Mouse (Mus musculus) spleen, adult 12 weeks (tissue): ENCODE results near the gene Pced1a.

Source experiments
- DNase-seq: peaks from one replicate; pipeline ENCODE4 v3.0.0; 2022; ENCODE audit warnings: low spot score

Gene Pced1a

GRCm38 (mm10) chr2:130424126-130424853 lies at the start of gene Pced1a, which contains the start of gene Vps16:
Pced1a (minus strand) TSS chr2:130424701.
Vps16 (plus strand) TSS chr2:130424339.
- DNase-seq: peak; percentile 89

- DNase-seq: no peak
Observed at GRCm38 (mm10) chr2:130472908-130473510, 48.5 kb upstream of the Pced1a start.

GRCm38 (mm10) chr2:130469935-130470334 lies 45.4 kb upstream of the Pced1a start:
- DNase-seq: no peak

- DNase-seq: no peak
Observed at GRCm38 (mm10) chr2:130469366-130469765, 44.9 kb upstream of the Pced1a start.

- DNase-seq: no peak
Observed at GRCm38 (mm10) chr2:130466438-130466837, 41.9 kb upstream of the Pced1a start.

- DNase-seq: no peak
Observed at GRCm38 (mm10) chr2:130461287-130462071, 37.0 kb upstream of the Pced1a start.

- no peak for DNase-seq
Observed at GRCm38 (mm10) chr2:130459576-130459975, 35.1 kb upstream of the Pced1a start.

GRCm38 (mm10) chr2:130457871-130458270 lies 33.4 kb upstream of the Pced1a start:
- DNase-seq: no peak

- no peak for DNase-seq
Observed at GRCm38 (mm10) chr2:130454748-130455370, 30.4 kb upstream of the Pced1a start.

- no peak for DNase-seq
Observed at GRCm38 (mm10) chr2:130453421-130453820, 28.9 kb upstream of the Pced1a start.

- no peak for DNase-seq
Observed at GRCm38 (mm10) chr2:130452266-130452665, 27.8 kb upstream of the Pced1a start.

GRCm38 (mm10) chr2:130451727-130452090 lies 27.2 kb upstream of the Pced1a start:
- DNase-seq: no peak

- DNase-seq: no peak
Observed at GRCm38 (mm10) chr2:130451086-130451726, 26.7 kb upstream of the Pced1a start.

- DNase-seq: peak; percentile 77
Observed at GRCm38 (mm10) chr2:130450434-130450796, 25.9 kb upstream of the Pced1a start.

- DNase-seq: peak; percentile 88
Observed at GRCm38 (mm10) chr2:130449794-130450433, 25.4 kb upstream of the Pced1a start, which contains the start of gene Ptpra. Ptpra (plus strand) TSS chr2:130450278.

GRCm38 (mm10) chr2:130449021-130449793 lies 24.7 kb upstream of the Pced1a start:
- no peak for DNase-seq

- no peak for DNase-seq
Observed at GRCm38 (mm10) chr2:130448449-130448848, 23.9 kb upstream of the Pced1a start.

- no peak for DNase-seq
Observed at GRCm38 (mm10) chr2:130442162-130442561, 17.7 kb upstream of the Pced1a start.

- DNase-seq: no peak
Observed at GRCm38 (mm10) chr2:130439840-130440480, 15.5 kb upstream of the Pced1a start.

- DNase-seq: no peak
Observed at GRCm38 (mm10) chr2:130438861-130439260, 14.4 kb upstream of the Pced1a start.
